Mouse (Mus musculus) kidney, postnatal 14 days (tissue): ENCODE data around the gene Herpud1.

Experiments used
- DNase-seq: peaks from one replicate; pipeline ENCODE4 v3.0.0; 2022; ENCODE audit warnings: mixed read lengths

Gene Herpud1

DNA sequence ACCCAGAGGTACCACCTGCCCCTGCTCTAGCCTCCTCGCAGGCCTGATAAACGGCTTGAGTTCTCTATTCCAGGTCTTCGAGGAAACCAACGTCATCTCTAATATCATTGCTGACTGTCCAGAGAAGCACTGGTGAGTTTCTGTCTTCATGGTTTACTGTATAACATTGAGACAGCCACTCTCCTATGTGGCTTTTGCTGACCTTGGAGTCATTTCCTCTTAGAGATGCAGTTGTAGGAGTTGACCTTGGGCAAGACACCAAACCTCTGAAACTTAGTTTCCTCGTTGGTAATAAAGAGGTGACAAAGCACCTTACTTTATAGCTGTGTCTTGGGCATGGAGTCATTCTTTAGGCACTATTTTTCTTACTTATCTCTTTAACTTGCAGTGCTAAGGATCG is 26.3 kb downstream of the Herpud1 start:
- no peak for DNase-seq

DNA sequence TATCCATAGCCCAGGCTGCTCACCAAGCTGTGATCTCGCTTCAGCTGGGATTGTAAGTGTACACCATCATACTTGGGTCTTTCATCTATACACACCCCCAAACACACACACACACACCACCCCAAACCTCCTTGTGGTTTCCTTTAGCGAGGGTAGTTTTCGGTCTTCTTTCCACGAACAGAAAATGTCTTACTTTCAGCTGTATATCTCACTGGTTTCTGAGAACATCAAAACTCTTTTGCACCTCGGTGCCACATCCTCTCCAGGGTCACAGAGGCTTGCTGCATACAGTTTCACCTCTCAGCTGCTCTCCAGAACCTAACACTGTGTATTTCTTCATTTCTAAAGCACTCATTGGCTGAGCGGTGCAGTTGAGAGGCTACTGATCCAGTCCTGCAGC is 27.3 kb downstream of the Herpud1 start:
- no peak for DNase-seq

DNA sequence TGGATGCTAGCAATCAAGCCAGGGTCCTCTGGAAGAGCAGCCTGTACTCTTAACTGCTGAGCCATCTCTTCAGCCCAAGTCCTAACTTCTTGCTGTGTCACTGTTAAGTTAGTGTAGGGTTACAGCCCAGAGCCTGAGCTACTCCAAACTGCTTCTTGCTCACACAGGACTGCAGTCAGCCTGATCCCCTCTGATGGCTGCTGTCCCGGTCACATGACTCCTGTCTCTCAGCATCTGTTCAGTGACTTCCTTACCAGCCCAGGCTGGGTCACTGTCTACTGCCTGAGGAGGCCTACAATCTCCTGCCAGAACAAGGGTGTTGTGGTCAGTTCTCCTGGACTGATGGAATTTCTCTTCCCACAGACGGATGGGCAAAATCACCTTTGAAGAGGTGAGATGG is 29.0 kb downstream of the Herpud1 start:
- DNase-seq = no peak

DNA sequence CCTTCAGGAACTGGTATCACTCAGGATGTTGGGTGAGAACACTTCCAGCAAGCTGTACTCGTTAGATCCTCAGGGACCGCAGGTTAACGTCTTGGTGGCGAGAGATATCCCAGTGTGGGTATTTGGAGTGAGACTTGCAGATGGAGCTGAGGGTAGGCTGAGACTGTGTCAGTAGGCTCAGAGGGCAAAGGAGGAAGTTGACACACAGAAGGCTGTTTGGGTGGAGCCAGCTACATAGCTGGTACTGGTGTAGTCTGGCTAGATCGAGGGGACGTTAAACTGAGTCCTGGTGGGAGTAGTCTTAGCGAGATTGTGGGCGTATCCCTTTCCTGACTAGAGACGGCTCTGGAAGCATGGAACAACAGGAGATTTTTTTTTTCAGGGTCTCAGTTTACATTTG is 31.8 kb downstream of the Herpud1 start:
- no peak for DNase-seq

DNA sequence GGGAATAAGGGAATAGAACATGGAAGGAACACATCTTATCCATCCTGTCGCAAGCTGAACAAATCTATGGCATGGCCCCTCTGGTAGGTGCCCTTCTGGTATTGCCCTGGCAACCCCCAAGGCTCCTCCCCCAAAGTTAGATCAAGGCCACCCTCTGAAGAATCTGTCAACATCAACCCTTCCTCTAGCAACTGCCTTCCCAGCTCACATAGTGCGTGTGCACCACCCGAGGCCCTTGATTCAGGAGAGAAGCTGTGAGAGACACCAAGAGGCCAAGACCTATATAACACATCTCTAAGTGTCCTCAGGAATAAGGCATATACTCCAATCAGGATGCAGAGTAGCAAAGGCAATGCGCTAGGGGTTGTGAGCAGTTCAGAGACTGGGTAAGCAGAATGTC is 36.0 kb downstream of the Herpud1 start:
- DNase-seq = no peak

DNA sequence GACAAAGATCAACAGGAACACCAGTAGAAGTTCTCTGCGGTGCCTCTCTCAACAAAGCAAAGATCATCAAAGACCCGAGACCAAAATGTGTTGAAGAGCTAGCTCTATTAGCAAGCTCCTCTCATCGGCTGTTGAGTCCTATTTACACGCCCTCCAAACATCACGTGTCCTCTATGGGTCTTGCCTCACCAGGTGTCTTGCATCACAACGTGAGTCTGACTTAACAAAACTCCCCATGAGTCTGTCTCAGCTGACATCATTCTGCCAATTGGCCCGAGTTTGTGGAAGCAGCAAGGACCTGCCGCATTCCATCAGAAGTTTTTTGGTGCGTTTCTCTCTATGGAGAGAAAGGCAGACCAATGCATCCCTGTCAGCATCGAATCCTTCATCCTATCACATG is 41.7 kb downstream of the Herpud1 start:
- DNase-seq = no peak

DNA sequence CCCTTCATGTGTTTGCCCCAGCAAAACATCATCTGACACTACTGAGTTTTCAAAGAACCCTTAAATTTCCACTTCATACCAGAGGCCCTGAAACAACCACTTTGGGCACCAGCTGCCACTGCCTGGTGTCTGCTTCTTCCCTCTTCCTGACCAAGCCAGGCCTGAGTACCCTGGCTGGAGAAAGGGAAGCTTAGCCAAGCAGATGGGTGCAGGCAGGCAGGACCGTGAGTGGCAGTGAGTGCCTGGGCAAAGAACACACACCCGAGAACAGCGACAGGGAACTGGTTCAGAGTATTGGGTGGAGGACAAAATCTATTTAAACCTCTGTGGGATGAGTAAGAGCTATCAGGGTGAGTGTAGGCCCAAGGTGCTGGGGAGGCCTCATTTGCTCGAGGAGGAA is 42.2 kb downstream of the Herpud1 start:
- no peak for DNase-seq

DNA sequence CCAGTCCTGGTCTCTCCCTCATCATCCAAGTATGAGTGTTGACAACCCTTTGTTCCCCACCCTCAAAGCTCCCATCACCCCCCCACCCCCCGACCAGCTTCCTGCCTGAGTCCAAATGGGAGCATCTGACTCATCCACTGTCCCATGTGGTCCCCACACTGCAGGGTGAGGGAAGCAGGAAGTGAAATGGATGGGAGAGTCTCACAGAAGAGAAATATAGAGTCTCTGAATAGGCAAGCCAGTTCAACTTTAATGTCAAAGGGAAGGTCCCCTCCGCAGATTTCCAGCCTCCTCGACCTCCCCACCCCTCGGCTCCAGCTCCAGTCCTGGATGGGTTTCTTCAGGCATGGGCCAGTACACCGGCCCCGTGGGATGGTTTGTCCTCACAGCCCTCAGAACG is 43.1 kb downstream of the Herpud1 start:
- DNase-seq = no peak

DNA sequence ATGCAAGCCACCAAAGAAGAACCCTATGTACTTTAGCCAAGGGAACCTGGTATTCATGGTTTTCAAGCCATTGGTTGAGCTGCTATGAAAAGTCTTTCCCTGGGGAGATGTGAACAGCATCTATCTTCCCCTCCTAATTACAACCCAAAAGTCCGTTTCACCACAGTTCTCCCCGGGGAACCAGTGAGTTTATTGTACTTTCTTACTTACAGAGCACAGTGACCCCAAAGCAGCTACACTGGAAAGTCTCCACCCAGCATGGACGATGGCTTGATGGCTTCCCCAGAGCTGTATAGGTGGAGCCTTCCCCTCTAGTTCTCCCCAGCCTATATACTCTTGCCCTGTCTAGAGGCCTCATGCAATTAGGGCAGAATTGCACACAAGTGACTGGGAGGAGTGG is 46.0 kb downstream of the Herpud1 start:
- DNase-seq = no peak

DNA sequence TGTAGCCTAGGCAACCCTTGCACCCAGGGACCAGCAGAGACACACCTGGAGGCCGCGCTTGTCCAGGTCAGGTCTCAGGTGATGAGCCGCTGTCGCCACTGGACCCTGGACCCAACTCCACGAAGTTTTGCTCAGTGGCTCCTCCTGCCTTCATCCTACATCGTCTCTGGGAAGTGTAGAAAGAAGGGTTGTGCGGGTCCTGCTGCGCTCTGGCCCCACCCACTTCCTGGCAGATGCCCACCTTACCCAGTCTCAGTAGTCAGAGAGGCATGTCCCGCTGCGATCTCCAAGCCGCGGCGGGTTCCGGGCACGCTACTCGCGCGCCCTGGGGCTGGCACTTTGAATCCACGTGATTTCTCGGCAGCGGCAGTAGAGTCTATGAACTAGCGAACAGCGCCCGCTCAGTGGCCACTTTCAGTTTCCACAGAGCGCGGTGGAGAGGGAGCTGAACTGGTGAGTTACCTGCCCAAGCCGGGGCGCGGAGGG is 47.8 kb downstream of the Herpud1 start, which contains the start of gene Nlrc5:
TSS of gene Nlrc5 (plus strand) at position 376 of the 486 bp plus-strand sequence.
- DNase-seq = peak; percentile 78

DNA sequence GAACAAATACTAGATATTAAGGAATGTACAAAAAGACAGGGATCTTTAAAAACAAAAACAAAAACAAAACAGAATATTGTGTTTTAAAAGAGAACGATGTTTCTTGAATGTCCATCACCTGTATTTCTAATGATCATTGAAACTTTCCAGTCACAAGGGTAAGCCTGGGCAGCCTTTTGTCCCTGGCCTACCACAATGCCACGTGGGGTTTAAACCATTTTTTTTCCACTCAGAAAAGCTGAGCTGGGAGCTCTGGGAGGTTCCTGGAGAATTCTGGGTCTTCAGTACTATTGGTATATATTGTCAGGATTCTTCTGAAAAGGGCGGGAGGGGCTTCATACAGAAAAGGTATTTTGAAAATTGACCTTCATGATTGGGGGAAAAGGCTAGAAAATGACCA is 48.7 kb downstream of the Herpud1 start:
- DNase-seq = no peak

DNA sequence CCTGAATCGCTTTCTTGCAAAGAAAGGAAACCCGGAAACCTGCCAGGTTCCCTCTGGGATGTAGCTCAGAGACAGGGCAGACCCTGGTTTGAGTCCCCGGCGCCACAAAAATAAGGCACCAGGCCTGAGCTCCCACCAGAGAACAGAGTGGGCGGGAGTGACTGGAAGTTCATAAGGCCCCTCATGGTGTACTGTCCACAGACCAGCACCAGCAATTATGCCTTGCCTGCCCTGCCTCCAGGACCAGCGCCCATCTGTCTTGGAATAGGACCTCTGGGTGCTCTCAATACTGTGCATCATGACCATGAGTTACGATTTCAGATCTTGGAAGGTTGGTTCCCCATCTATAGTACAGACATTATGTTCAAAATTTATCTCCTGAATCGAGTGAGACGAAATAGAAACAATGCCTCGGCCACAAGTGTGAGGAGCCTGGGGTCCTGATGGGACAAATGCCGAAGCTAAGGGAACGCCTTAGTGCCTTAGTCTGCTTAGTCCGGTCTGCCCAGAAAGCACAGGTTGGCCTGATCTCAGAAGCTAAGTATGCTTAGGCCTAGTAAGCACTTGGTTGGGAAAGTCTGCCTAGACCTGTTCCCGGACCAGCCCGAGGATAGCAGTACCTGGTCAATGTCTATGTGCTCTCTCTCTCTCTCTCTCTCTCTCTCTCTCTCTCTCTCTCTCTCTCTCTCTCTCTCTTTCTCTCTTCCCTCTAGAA is 49.3 kb downstream of the Herpud1 start:
- DNase-seq = no peak

DNA sequence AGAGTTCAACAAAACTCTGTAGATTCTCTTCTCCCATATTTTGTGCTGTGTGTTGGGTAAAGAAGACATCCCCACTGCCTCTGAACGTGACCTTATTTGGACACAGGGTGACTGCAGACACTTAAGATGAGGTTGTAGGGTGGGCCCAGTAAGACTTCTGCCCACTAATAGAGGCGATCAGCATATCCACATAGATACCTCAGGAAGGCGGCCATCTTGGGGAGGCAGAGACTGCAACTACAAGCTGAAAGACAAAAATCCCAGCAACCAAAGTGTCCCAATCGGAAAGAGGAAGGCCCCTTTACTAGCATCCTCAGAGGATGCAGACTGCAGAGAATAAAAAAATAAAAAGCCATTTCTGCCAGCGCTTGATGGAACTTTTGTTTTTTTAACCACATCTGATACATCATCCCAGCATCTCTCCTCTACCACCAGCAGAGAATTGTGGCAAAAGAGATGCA is 49.9 kb downstream of the Herpud1 start:
- no peak for DNase-seq

DNA sequence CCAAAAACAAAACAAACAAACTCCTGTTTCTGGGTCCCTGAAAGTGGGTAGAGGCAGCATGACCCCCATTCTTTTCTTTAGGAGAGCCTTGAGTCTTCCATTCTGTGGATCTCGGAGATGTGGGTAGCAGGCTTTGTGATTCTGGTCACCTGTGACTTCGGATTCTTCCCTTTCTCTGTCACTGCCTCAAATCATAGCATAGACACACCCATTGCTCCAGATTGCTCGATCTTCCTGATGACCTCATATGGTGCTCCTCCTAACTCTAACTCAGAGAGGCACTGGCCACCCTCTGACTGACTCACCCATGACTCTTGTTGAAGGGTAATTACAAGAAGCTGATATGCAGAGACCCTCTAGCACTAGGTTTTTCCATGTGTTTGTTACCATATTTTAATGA is 50.7 kb downstream of the Herpud1 start:
- DNase-seq = no peak

DNA sequence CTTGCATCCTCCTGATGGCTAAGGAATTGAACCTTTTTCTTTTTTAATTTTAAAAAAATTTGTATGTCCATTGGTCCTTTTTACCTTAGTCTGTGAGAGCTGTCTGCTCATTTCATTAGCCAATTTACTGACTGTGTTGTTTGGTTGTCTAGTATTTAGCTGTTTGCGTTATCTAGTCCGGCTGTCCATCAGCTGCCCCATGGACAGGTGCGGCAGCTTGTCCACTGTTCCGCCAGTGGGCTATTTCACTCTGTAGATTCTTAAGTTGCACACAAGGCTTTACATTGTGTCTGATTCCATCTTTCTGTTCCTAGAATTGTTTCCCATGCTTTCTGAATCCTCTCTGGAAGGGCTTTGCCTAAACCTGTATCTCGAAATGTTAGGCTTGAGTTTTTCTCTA is 52.4 kb downstream of the Herpud1 start:
- no peak for DNase-seq

DNA sequence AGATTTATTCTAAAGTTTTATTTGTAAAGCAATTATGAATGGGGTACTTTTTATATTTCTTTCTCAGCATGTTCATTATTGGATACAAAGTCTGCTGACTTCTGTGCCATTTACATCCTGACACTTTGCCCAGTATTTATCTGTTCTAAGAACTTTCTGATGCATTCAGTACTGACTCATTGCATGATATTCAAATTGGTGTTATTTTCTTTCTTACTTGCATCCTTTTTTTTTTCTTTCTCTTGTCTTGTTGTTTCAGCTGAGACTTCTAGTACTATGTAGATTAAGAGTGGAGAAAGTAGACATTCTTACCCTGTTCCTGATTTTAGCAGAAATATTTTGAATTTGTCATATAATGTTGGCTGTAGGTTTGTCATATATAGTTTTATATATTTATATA is 53.5 kb downstream of the Herpud1 start:
- DNase-seq = no peak

DNA sequence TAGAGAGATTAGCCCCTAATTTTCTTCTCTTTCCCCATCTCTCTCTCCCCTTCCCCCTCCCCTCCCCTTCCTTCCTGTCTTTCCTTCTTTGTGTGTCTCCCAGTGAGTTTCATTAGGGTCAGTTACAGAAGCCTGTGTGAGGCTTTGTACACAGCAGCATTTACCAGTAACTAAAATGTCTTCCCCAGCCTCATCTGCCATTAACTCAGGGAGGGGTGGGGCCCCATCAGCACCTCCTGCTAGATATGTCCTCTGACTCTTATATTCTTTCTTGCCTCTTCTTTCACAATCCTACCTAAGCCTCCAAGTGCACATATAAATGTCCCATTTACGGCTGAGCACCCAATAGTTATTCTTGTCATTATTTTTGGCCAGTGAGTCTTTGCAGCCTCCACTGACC is 54.2 kb downstream of the Herpud1 start:
- DNase-seq = no peak

DNA sequence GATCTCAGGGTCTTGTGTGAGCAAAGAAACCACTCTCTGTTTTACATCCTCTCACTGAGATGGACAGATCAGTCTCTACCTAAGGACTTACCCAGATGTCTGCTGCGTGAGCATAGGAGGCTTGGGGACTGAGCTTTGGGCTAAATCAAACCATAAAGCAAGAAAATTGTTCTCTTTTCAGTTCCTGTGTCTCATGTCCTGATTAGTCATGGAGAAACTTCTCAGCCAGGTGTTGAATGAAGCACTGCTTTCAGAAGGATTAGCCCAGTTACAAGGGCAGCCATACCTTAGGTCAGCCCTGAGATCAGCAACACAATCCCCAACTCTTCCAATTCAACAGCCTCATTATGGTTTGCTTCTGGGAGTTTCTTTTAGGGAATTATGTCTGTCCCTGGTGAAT is 55.4 kb downstream of the Herpud1 start:
- no peak for DNase-seq

DNA sequence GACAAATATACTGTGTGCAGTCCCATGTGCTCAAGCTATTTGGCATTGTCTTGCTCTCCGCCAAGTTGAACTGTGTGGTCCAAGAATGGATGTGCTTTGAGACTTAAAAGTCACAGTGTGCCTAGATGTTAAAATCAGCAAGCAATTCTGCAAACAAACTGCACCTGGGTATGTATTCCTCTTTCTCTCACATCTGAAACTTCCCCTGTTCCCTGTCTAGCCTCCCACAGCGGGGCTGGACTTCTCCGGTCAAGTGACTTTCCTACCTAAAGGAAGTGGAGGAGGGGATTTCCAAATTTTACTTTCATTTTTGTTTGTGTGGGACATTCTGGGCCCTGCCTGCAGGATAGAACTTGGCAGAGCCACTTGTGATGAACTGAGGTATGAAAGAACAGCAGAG is 56.9 kb downstream of the Herpud1 start:
- DNase-seq = no peak

DNA sequence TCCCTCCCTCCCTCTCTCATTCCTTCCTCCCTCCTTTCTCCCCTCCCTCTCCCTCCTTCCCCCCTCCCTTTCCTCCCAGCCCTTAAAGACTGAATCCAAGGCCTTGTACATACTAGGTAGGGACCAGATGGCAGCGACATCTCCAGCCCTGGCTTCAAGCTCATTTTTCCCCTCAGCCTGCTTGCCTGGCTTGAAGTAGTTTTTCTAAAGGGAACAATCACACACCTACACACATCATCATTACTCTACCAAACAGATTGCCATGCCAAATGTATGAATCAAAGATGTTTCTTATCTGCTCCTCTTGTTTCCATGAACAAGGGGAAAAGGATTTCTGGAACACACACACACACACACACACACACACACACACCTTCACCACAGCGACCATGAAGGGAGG is 58.2 kb downstream of the Herpud1 start:
- DNase-seq = no peak
